9 mouse cellular contexts compared by ENCODE assay signal in genomic region chr14:75016715-75017020, GRCm38 (mm10). TPM values are rescaled to one million over a fixed set of nuclear protein-coding genes. Genes with fewer than 3 reads are reported as not detected.
A peak's percentile ranks its signal among the peaks of the same experiment; 100 is the strongest.
DNase-seq lines count a peak whose midpoint lies in the region; ATAC-seq and TF ChIP-seq lines count a peak whose summit lies in the region.
"Had no signal": no experiment of that assay in that cellular context is flagged by ENCODE, and none has a peak within 500 bp of the region (broad histone marks: within the 10 kb centered on the region; RNA-seq: fewer than 3 reads in every experiment).

No protein-coding gene starts in this region.

- no peak for DNase-seq in kidney, adult 8-10 months
- no peak for DNase-seq in adrenal gland, adult 2 months
- no peak for DNase-seq in c-Kit-positive CD71-positive TER-119-positive erythroid progenitor cells, embryonic 14.5 days (ENCODE audit: low spot score)
- no peak for DNase-seq in testis, postnatal 10 days (ENCODE audit: low spot score)

- peak overlapping the region; percentile 54; the same call in 1 of the 2 replicates for H3K9ac ChIP-seq in kidney, embryonic 15.5 days
- peak overlapping the region; percentile 61; the same call in 1 of the 2 replicates for H3K9ac ChIP-seq in embryonic facial prominence, embryonic 12.5 days
- 0 out of 2 replicates have a peak overlapping the region, but pooled peaks have one; percentile 40 for H3K9ac ChIP-seq in intestine, postnatal 0 days (ENCODE audit: low read depth, low read length)

- TF ChIP-seq CTCF in intestine, postnatal 0 days (IDR thresholded peaks at IDR 0.05; ENCODE audit: low read depth) = no peak

- peak overlapping the region; percentile 96 for H3K4me2 ChIP-seq in kidney, embryonic 15.5 days
- peak overlapping the region; percentile 96 for H3K4me2 ChIP-seq in embryonic facial prominence, embryonic 12.5 days (replicated peaks)
- peak overlapping the region; percentile 96 for H3K4me2 ChIP-seq in intestine, postnatal 0 days (replicated peaks; ENCODE audit: low read depth)

- ATAC-seq in kidney, embryonic 15.5 days (replicated peaks; ENCODE audit: low FRiP score) = no peak; the same call in 1 of the 2 replicates
- ATAC-seq in embryonic facial prominence, embryonic 12.5 days (ENCODE audit: insufficient number of reproducible peaks, insufficient read depth, low FRiP score, low TSS enrichment) = no peak
- ATAC-seq in intestine, postnatal 0 days = no peak
- ATAC-seq in monocyte, adult 5-6 weeks (replicated peaks; ENCODE audit: insufficient number of reproducible peaks, low FRiP score, low TSS enrichment, poor library complexity, severe bottlenecking) = peak; percentile 23

- H3K27ac ChIP-seq in kidney, embryonic 15.5 days = no peak overlapping the region
- H3K27ac ChIP-seq in embryonic facial prominence, embryonic 12.5 days = no peak overlapping the region
- no peak overlapping the region for H3K27ac ChIP-seq in intestine, postnatal 0 days (ENCODE audit: low read depth, low read length)

- no peaks in the 10 kb centered on the region; the same call in 1 of the 2 replicates for H3K27me3 ChIP-seq in kidney, embryonic 15.5 days
- H3K27me3 ChIP-seq in embryonic facial prominence, embryonic 12.5 days = no peaks in the 10 kb centered on the region
- H3K27me3 ChIP-seq in intestine, postnatal 0 days (replicated peaks; ENCODE audit: control insufficient read depth, insufficient read depth, low read length) = peaks cover 10% of the 10 kb centered on the region; the same call in 1 of the 2 replicates

- no peaks in the 10 kb centered on the region for H3K9me3 ChIP-seq in kidney, embryonic 15.5 days (replicated peaks)
- H3K9me3 ChIP-seq in embryonic facial prominence, embryonic 12.5 days = no peaks in the 10 kb centered on the region
- no peaks in the 10 kb centered on the region for H3K9me3 ChIP-seq in intestine, postnatal 0 days (ENCODE audit: control insufficient read depth)
- H3K9me3 ChIP-seq: G1E had no signal

- peak overlapping the region; percentile 58 for H3K4me3 ChIP-seq in kidney, embryonic 15.5 days (replicated peaks)
- peak overlapping the region; percentile 56 for H3K4me3 ChIP-seq in embryonic facial prominence, embryonic 12.5 days
- H3K4me3 ChIP-seq in intestine, postnatal 0 days (ENCODE audit: low read depth, low read length) = peak overlapping the region; percentile 57

- H3K4me1 ChIP-seq in kidney, embryonic 15.5 days = peaks cover 5% of the 10 kb centered on the region
- no peaks in the 10 kb centered on the region for H3K4me1 ChIP-seq in embryonic facial prominence, embryonic 12.5 days
- H3K4me1 ChIP-seq in intestine, postnatal 0 days (replicated peaks; ENCODE audit: control insufficient read depth, insufficient read depth, low read length) = no peaks in the 10 kb centered on the region

- 73% methylated on average over 9 of the region's 9 CpGs for WGBS in kidney, embryonic 15.5 days
- 73% methylated on average over 9 of the region's 9 CpGs for WGBS in embryonic facial prominence, embryonic 12.5 days
- 80% methylated on average over 9 of the region's 9 CpGs for WGBS in intestine, postnatal 0 days

- no peaks in the 10 kb centered on the region for H3K36me3 ChIP-seq in kidney, embryonic 15.5 days
- no peaks in the 10 kb centered on the region for H3K36me3 ChIP-seq in embryonic facial prominence, embryonic 12.5 days
- no peaks in the 10 kb centered on the region for H3K36me3 ChIP-seq in intestine, postnatal 0 days (ENCODE audit: control insufficient read depth, insufficient read depth)
- H3K36me3 ChIP-seq: G1E had no signal

RNA-seq across cellular contexts. Expression of gene Rubcnl, which starts 0.8 kb away (rescaled TPM):
- 0.39 and 0.73 TPM in 2 replicates for polyA plus RNA-seq in kidney, embryonic 15.5 days (2015; fragmentation: Nextera tagmentation; extraction: Ambion mirVana)
- 0.65 and 0.67 TPM in 2 replicates for polyA plus RNA-seq in embryonic facial prominence, embryonic 12.5 days (2016; fragmentation: Nextera tagmentation; extraction: Ambion mirVana)
- polyA plus RNA-seq in intestine, postnatal 0 days (2015; fragmentation: Nextera tagmentation; extraction: Ambion mirVana) = 0.22 and 0.26 TPM in 2 replicates
- 33.3 to 38.2 TPM (median 36.0 TPM) in 3 replicates for total RNA-seq in monocyte, adult 5-6 weeks (2017)
- total RNA-seq in adrenal gland, adult 2 months (2021) = 1 to 10 TPM in 1 of 2 experiments, under 1 TPM in 1; 0.32 to 4.1 TPM
- 0.12 and 0.91 TPM in 2 replicates for polyA plus RNA-seq in adrenal gland, adult 2 months (2012; rRNA removed)
- polyA plus RNA-seq: G1E had no signal
